Mouse (Mus musculus) small intestine, adult 2 months (tissue): ENCODE data around the gene Rab5if. TPM values are rescaled to one million over a fixed set of nuclear protein-coding genes. Genes with fewer than 3 reads are reported as not detected.
A peak's percentile ranks its signal among the peaks of the same experiment; 100 is the strongest.

Experiments
- H3K27ac ChIP-seq: fragments of 200-500 bp; 2 replicates; pipeline ENCODE4 v1.5.1; 2012; ENCODE audit warnings: low read depth, low read length, control low read depth, inconsistent platforms; ENCODE audit not compliant: insufficient read depth
- H3K27me3 ChIP-seq: fragments of 200-500 bp; 2 replicates; pipeline ENCODE4 v1.6.1; 2012; ENCODE audit warnings: mild to moderate bottlenecking, moderate library complexity, low read length, inconsistent platforms; ENCODE audit not compliant: control insufficient read depth, insufficient read depth
- H3K36me3 ChIP-seq: fragments of 200-500 bp; 2 replicates; pipeline ENCODE4 v1.6.1; 2012; ENCODE audit warnings: mild to moderate bottlenecking, low read length, control low read depth, inconsistent platforms; ENCODE audit not compliant: control insufficient read depth, insufficient read depth
- H3K4me1 ChIP-seq: fragments of 200-500 bp; 2 replicates; pipeline ENCODE4 v1.6.1; 2012; ENCODE audit warnings: low read length, inconsistent platforms, mixed read lengths; ENCODE audit not compliant: control insufficient read depth, insufficient read depth, insufficient read length
- H3K4me3 ChIP-seq: fragments of 200-500 bp; 2 replicates; pipeline ENCODE4 v1.5.1; 2012; ENCODE audit warnings: low read depth, mild to moderate bottlenecking, control low read depth, inconsistent platforms, low read length, moderate library complexity
- CTCF ChIP-seq: fragments of 200-500 bp; IDR thresholded peaks from 2 replicates; pipeline ENCODE4 v1.5.1; 2012; ENCODE audit warnings: low read depth, mild to moderate bottlenecking, control low read depth, inconsistent platforms, low read length, moderate library complexity, mixed read lengths; ENCODE audit not compliant: insufficient replicate concordance, insufficient read length; ENCODE audit errors: extremely low read depth
- POLR2A ChIP-seq: fragments of 200-500 bp; IDR thresholded peaks from 2 replicates; pipeline ENCODE4 v1.6.1; 2012; ENCODE audit warnings: low read depth, mild to moderate bottlenecking, control low read depth, inconsistent platforms, low read length, moderate library complexity
- WGBS: fragments of 180-500 bp; shearing (Covaris S2); methylation state at CpG from one replicate; pipeline ENCODE4 v1.1.7; 2018; 5-methylcytosine and 5-hydroxymethylcytosine counted together
- polyA plus RNA-seq: library from polyadenylated mRNA; depleted of rRNA; stranded (reverse); fragments of >200 nt; gene quantifications from 2 replicates; pipeline ENCODE4 v1.2.3, GENCODE M21; 2012

Rab5if gene
- polyA plus RNA-seq, 1 experiment, result 105 TPM

DNA sequence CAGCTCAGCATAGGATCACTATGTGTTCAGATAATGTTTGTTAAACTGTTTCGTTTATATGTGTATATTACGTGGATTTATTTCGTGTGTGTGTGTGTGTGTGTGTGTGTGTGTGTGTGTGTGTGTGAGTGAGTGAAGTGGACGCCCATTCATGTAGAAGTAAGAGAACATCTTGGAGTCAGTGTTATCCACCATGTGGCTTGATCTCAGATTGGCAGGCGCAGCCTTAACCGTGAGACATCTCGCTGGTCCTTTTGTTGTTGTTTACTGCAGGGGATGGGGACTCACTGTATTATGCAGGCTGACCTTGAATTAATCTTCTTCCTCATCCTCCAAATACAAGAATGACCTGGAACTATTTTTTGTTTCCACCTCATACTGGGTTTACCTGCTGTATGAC, 6.6 kb downstream of the Rab5if start:
- Histone ChIP-seq H3K4me3 (no peak overlapping the region), H3K27ac (no peak overlapping the region)
- 84% methylated on average over 7 of the region's 7 CpGs for WGBS

DNA sequence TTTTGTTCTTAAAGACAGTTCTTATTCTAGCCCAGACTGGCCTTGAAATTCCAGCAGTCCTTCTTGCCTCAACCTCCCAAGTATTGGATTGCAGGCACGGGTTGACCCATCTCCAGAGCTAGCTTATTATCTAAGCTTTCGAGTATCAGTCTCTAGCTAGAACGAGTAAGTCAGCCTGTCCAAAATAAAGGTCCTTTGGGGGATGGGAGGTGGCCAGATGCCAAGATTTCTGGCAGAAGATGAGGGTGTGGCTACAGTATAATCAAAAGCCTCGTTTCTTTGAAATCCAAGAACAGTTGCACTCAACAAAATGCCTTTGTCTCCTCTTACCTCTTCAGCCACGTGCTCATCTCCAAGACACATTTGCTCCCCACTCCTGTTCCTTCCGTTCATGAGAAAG, 7.6 kb downstream of the Rab5if start:
- WGBS, result 15% methylated on average over 6 of the region's 6 CpGs
- Histone ChIP-seq H3K36me3 (peaks cover 61% of the 10 kb centered on the region), H3K27ac (no peak overlapping the region)

More for the DNA sequence above, 6.6 kb downstream of the Rab5if start:
- TF ChIP-seq CTCF (no peak), POLR2A (no peak)
- Histone ChIP-seq H3K27me3 (no peaks in the 10 kb centered on the region), H3K4me1 (peaks cover 4% of the 10 kb centered on the region), H3K36me3 (peaks cover 62% of the 10 kb centered on the region)

DNA sequence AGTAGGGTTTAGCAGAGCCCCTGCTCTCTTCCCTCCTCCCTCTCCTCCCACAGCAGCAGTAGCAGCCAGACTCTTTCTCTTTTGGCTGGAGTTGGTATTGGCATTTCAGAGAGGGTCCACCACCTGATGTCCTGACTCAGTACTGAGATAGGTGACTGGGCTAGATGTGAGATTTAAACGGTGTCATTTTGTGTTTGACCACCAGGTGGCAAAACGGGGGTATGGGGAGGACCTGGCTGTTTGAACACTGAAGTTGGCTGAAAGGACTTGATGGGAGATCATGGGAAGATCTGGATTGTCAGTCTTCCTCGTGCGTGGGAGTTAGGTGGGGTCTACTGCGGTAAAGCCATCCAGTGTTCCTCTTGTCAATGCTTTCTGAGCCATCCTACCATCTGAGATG, 10.7 kb downstream of the Rab5if start:
- 31% methylated on average over 5 of the region's 5 CpGs for WGBS
- TF ChIP-seq POLR2A, result no peak
- TF ChIP-seq CTCF, result peak; percentile 60; the same call in 1 of the 2 replicates
- Histone ChIP-seq H3K36me3 (peaks cover 41% of the 10 kb centered on the region), H3K4me3 (no peak overlapping the region), H3K27ac (no peak overlapping the region), H3K4me1 (peaks cover 5% of the 10 kb centered on the region), H3K27me3 (no peaks in the 10 kb centered on the region)

More for the DNA sequence above, 7.6 kb downstream of the Rab5if start:
- no peak overlapping the region for H3K4me3 ChIP-seq
- TF ChIP-seq POLR2A (no peak), CTCF (no peak)
- H3K4me1 ChIP-seq, result peaks cover 4% of the 10 kb centered on the region
- no peaks in the 10 kb centered on the region for H3K27me3 ChIP-seq

DNA sequence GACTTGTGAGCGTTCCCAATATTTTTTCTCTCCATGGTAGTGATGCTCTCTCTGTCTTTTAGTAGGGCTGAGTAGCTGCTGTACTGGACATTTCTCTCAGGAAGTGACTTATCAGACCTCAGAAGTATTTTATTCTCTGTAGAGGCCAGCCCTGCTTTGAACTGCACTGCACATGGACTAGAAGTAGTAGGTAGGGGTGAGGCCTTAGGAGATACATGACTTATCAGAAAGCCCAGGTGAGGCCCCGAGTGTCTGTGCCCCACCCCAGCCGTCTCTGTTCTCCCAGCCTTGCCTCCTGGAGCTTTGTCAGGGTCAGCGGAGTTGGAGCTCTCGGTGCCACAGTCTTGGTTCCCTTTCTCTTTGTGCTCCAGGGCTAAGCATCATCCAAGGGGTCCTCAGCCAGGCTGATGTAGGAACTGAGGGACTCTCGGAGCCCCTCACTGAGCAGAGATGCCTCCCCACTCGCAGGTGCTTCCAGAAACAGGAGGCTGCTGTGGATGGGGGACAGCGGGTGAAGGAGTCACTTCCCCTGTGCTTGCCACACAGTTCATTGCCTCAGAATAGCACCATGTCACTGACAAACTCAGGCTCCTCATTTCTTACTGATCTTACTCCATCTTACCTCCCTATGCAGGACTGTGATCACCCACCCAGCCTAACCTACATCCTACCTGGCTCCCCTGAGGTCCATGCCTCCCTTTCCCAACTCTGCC, 11.3 kb downstream of the Rab5if start:
- Histone ChIP-seq H3K36me3 (peaks cover 36% of the 10 kb centered on the region), H3K27me3 (no peaks in the 10 kb centered on the region), H3K27ac (no peak overlapping the region), H3K4me1 (peaks cover 5% of the 10 kb centered on the region), H3K4me3 (no peak overlapping the region)
- 81% methylated on average over 8 of the region's 8 CpGs for WGBS
- no peak for TF ChIP-seq POLR2A
- TF ChIP-seq CTCF, result no peak

DNA sequence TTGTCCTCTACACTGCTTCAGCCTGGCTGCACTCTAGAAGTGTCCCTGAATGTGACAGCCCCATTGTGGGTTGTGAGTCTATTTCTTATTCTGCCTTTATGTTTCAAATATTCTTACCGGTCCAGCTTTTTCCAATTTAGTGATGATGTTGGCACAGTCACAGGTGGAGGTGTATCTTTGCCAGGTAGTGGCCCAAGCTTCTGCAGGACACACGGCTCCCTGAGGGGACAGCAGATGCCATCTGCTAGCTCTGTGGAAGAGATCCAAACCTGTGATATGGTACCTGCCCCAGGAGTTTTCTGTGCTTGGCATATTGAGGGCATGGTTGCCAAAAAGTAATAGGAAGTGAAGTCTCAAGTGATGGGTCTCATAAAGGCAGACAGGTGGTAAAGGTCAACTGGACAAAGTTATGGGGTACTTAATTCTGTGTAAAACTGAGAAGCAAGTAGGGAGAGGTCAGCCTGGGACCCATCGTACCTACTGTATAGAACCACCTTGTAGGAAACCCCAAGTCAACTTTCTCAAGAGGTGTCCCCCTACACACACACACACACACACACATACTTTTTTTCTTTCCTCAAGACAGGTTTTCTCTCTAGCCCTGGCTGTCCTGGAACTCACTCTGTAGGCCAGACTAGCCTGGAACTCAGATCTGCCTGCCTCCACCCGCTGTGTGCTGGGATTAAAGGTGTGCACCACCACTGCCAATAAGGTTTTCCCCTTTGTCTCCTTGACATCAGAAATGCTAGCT, 12.0 kb downstream of the Rab5if start:
- Histone ChIP-seq H3K4me3 (no peak overlapping the region), H3K27me3 (no peaks in the 10 kb centered on the region), H3K4me1 (peaks cover 5% of the 10 kb centered on the region), H3K27ac (no peak overlapping the region), H3K36me3 (peaks cover 31% of the 10 kb centered on the region)
- 90% methylated on average over 4 of the region's 4 CpGs for WGBS
- no peak for TF ChIP-seq CTCF
- no peak for TF ChIP-seq POLR2A

DNA sequence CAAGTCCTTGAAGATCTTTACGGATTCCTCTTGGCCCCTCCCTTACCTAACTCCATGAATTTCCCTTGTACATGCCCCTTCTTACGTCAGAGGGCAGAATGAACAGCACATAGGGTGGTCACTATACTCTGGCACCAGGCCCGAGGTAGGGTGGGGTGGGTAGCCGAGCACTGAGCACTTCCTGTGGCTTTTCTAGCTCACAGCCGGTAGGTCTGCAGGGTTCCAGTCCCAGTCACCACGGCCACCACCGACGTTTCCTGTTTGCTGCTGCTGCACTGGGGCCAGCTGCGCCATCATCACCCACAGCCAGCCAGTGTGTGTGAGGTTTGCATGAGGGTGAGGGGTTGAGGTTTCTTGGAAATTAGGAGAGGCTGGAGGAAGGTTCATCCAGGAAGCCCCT, 14.8 kb downstream of the Rab5if start:
- H3K36me3 ChIP-seq, result peaks cover 20% of the 10 kb centered on the region
- H3K4me1 ChIP-seq, result 0 out of 2 replicates have a peak, but pooled peaks cover 2% of the 10 kb centered on the region
- no peak overlapping the region for H3K4me3 ChIP-seq
- TF ChIP-seq POLR2A (no peak), CTCF (no peak)
- WGBS, result 53% methylated on average over 9 of the region's 9 CpGs
- H3K27me3 ChIP-seq, result no peaks in the 10 kb centered on the region
- H3K27ac ChIP-seq, result peak overlapping the region; percentile 55; the same call in 1 of the 2 replicates

DNA sequence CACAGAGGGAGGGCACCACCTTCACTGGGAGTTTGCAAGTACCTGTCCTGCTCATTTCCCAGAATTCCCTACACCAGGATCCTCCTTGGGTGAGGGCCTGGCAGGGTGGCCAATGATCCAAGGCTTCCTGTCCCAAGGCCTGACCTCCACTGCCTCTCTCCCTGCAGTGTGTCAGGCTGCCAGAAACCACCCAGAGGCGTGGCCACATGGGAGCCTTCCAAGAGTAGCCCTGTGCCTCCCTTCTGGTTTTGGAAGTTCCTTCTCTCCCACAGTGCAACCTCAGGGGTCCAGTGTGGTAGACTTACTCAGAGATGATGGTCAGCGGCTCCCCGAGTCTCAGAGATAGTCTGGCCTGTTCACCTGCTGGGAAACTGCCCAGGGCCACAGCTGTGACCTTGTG, 16.6 kb downstream of the Rab5if start:
- Histone ChIP-seq H3K36me3 (peaks cover 4% of the 10 kb centered on the region; the same call in 1 of the 2 replicates), H3K4me3 (no peak overlapping the region), H3K4me1 (peaks cover 2% of the 10 kb centered on the region; the same call in 1 of the 2 replicates), H3K27me3 (no peaks in the 10 kb centered on the region), H3K27ac (no peak overlapping the region)
- no peak for TF ChIP-seq CTCF
- no peak for TF ChIP-seq POLR2A
- WGBS, result 81% methylated on average over 3 of the region's 3 CpGs
